Mouse (Mus musculus) CH12.LX (cell line): ENCODE data around the gene Utp14a. TPM values are rescaled to one million over a fixed set of nuclear protein-coding genes. Genes with fewer than 3 reads are reported as not detected.

ENCODE experiments used
- DNase-seq: peaks from one replicate; pipeline ENCODE4 v3.0.0-alpha.2; 2013; ENCODE audit errors: extremely low read depth
- H3K27ac ChIP-seq: 2 replicates; pipeline ENCODE4 v1.5.1; 2012; ENCODE audit warnings: low read depth, mild to moderate bottlenecking, control low read depth, moderate library complexity; ENCODE audit not compliant: insufficient read depth
- H3K27me3 ChIP-seq: replicated peaks from 2 replicates; pipeline ENCODE3; 2012; ENCODE audit warnings: inconsistent platforms
- H3K36me3 ChIP-seq, 2 experiments: replicated peaks in 1 of 2; 2 replicates each; pipeline versions ENCODE3 to v1.6.1; 2012; ENCODE audit warnings: inconsistent platforms in 1 of 2, low read length in 1 of 2, mild to moderate bottlenecking in 1 of 2, mixed read lengths in 1 of 2, moderate library complexity in 1 of 2; ENCODE audit not compliant: control insufficient read depth in 1 of 2, insufficient read depth in 1 of 2
- H3K4me1 ChIP-seq, 2 experiments: 2 replicates each; pipeline ENCODE4 v1.6.1; 2012; ENCODE audit warnings: inconsistent platforms in 1 of 2, moderate library complexity in 1 of 2; ENCODE audit not compliant: insufficient read depth in 2 of 2, control insufficient read depth in 1 of 2
- H3K4me2 ChIP-seq: 2 replicates; pipeline ENCODE4 v1.6.1; 2012; ENCODE audit warnings: low read depth, mild to moderate bottlenecking, control low read depth; ENCODE audit not compliant: poor library complexity, insufficient read depth, severe bottlenecking
- H3K4me3 ChIP-seq, 3 experiments: fragments of 150-350 bp in 1 of 3; sonication (generic) in 1 of 3; replicated peaks in 1 of 3; 2 replicates each; pipeline versions ENCODE3 to v1.5.1; 2011 to 2012; ENCODE audit warnings: low read depth in 2 of 3, low read length in 2 of 3, mild to moderate bottlenecking in 2 of 3, moderate library complexity in 2 of 3, control low read depth in 1 of 3, improper control_type of control experiment in 1 of 3, inconsistent platforms in 1 of 3, mixed read lengths in 1 of 3; ENCODE audit not compliant: poor library complexity in 1 of 3
- H3K79me2 ChIP-seq: replicated peaks from 2 replicates; pipeline ENCODE4 v1.6.1; 2012; ENCODE audit warnings: mild to moderate bottlenecking, moderate library complexity; ENCODE audit not compliant: control insufficient read depth, poor library complexity, insufficient read depth, severe bottlenecking; ENCODE audit errors: extremely low read depth
- H3K9ac ChIP-seq: 2 replicates; pipeline ENCODE4 v1.6.1; 2012; ENCODE audit warnings: low read depth, mild to moderate bottlenecking, control low read depth, moderate library complexity; ENCODE audit not compliant: insufficient read depth
- H3K9me3 ChIP-seq: replicated peaks from 2 replicates; pipeline ENCODE3; 2012; ENCODE audit warnings: low read length, inconsistent platforms, mixed read lengths
- CHD1 ChIP-seq: IDR thresholded peaks from 2 replicates; pipeline ENCODE4 v1.6.1; 2012; ENCODE audit warnings: low read depth, low read length, improper control_type of control experiment, inconsistent platforms
- CHD2 ChIP-seq: IDR thresholded peaks from 2 replicates; pipeline ENCODE4 v1.6.1; 2011; ENCODE audit warnings: low read length, improper control_type of control experiment
- CTCF ChIP-seq, 2 experiments: IDR thresholded peaks in 1 of 2; conservative IDR thresholded peaks in 1 of 2; 2 replicates each; pipeline ENCODE4 v1.5.1; 2011 to 2012; ENCODE audit warnings: low read depth in 2 of 2, low read length in 2 of 2, improper control_type of control experiment in 1 of 2, inconsistent platforms in 1 of 2, mild to moderate bottlenecking in 1 of 2, moderate library complexity in 1 of 2
- E2F4 ChIP-seq: IDR thresholded peaks from 2 replicates; pipeline ENCODE4 v1.6.1; 2011; ENCODE audit warnings: low read depth, low read length, improper control_type of control experiment; ENCODE audit not compliant: insufficient replicate concordance
- ELF1 ChIP-seq: IDR thresholded peaks from 2 replicates; pipeline ENCODE4 v1.6.1; 2014; ENCODE audit warnings: low read depth, mild to moderate bottlenecking, inconsistent platforms, low read length, improper control_type of control experiment
- EP300 ChIP-seq: IDR thresholded peaks from 2 replicates; pipeline ENCODE4 v1.6.1; 2011; ENCODE audit warnings: low read length, improper control_type of control experiment
- GABPA ChIP-seq: IDR thresholded peaks from 2 replicates; pipeline ENCODE4 v1.6.1; 2012; ENCODE audit warnings: low read depth, low read length, improper control_type of control experiment, inconsistent platforms; ENCODE audit not compliant: insufficient replicate concordance
- HCFC1 ChIP-seq: IDR thresholded peaks from 2 replicates; pipeline ENCODE4 v1.6.1; 2012; ENCODE audit warnings: low read depth, mild to moderate bottlenecking, inconsistent platforms, low read length, improper control_type of control experiment
- IRF4 ChIP-seq: IDR thresholded peaks from 2 replicates; pipeline ENCODE4 v1.6.1; 2014; ENCODE audit warnings: low read depth, mild to moderate bottlenecking, inconsistent platforms, low read length, improper control_type of control experiment
- JUN ChIP-seq: IDR thresholded peaks from 2 replicates; pipeline ENCODE4 v1.6.1; 2011; ENCODE audit warnings: low read depth, mild to moderate bottlenecking, low read length, improper control_type of control experiment, moderate library complexity; ENCODE audit not compliant: insufficient read depth
- JUND ChIP-seq: conservative IDR thresholded peaks from 2 replicates; pipeline ENCODE4 v1.6.1; 2011; ENCODE audit warnings: low read depth, low read length, improper control_type of control experiment
- KAT2A ChIP-seq: IDR thresholded peaks from 2 replicates; pipeline ENCODE4 v1.6.1; 2012; ENCODE audit warnings: low read length, improper control_type of control experiment, inconsistent platforms; ENCODE audit not compliant: insufficient replicate concordance
- MAFK ChIP-seq: IDR thresholded peaks from 2 replicates; pipeline ENCODE4 v1.6.1; 2011; ENCODE audit warnings: low read length, improper control_type of control experiment; ENCODE audit not compliant: insufficient replicate concordance
- MAX ChIP-seq: IDR thresholded peaks from 2 replicates; pipeline ENCODE4 v1.6.1; 2011; ENCODE audit warnings: low read length, improper control_type of control experiment
- MXI1 ChIP-seq: IDR thresholded peaks from 2 replicates; pipeline ENCODE4 v1.6.1; 2011; ENCODE audit warnings: mild to moderate bottlenecking, low read depth, low read length, improper control_type of control experiment
- MYC ChIP-seq: IDR thresholded peaks from 2 replicates; pipeline ENCODE4 v1.6.1; 2011; ENCODE audit warnings: low read depth, mild to moderate bottlenecking, improper control_type of control experiment, low read length
- NELFE ChIP-seq: IDR thresholded peaks from 2 replicates; pipeline ENCODE4 v1.6.1; 2011; ENCODE audit warnings: low read depth, low read length, improper control_type of control experiment
- NRF1 ChIP-seq: IDR thresholded peaks from 2 replicates; pipeline ENCODE4 v1.6.1; 2014; ENCODE audit warnings: low read depth, mild to moderate bottlenecking, inconsistent platforms, low read length, improper control_type of control experiment, moderate library complexity
- PAX5 ChIP-seq: IDR thresholded peaks from 2 replicates; pipeline ENCODE4 v1.6.1; 2012; ENCODE audit warnings: low read length, inconsistent platforms, mixed read lengths
- POLR2A ChIP-seq: IDR thresholded peaks from 2 replicates; pipeline ENCODE4 v1.6.1; 2011; ENCODE audit warnings: low read depth, mild to moderate bottlenecking, improper control_type of control experiment, low read length
- POLR2AphosphoS2 ChIP-seq: IDR thresholded peaks from 2 replicates; pipeline ENCODE4 v1.6.1; 2011; ENCODE audit warnings: low read depth, low read length, improper control_type of control experiment
- RAD21 ChIP-seq: IDR thresholded peaks from 2 replicates; pipeline ENCODE4 v1.6.1; 2011; ENCODE audit warnings: low read depth, mild to moderate bottlenecking, low read length, improper control_type of control experiment, moderate library complexity
- RCOR1 ChIP-seq: conservative IDR thresholded peaks from 2 replicates; pipeline ENCODE4 v1.6.1; 2012; ENCODE audit warnings: low read depth, mild to moderate bottlenecking, inconsistent platforms, low read length, improper control_type of control experiment
- SIN3A ChIP-seq: IDR thresholded peaks from 2 replicates; pipeline ENCODE4 v1.6.1; 2012; ENCODE audit warnings: low read length, improper control_type of control experiment, inconsistent platforms
- SMC3 ChIP-seq: IDR thresholded peaks from 2 replicates; pipeline ENCODE4 v1.6.1; 2011; ENCODE audit warnings: low read depth, low read length, improper control_type of control experiment
- USF2 ChIP-seq: conservative IDR thresholded peaks from 2 replicates; pipeline ENCODE4 v1.6.1; 2011; ENCODE audit warnings: low read depth, low read length, improper control_type of control experiment
- ZC3H11A ChIP-seq: IDR thresholded peaks from 2 replicates; pipeline ENCODE4 v1.6.1; 2012; ENCODE audit warnings: low read depth, mild to moderate bottlenecking, inconsistent platforms, low read length, improper control_type of control experiment
- ZKSCAN1 ChIP-seq: IDR thresholded peaks from 2 replicates; pipeline ENCODE4 v1.6.1; 2012; ENCODE audit warnings: low read depth, inconsistent platforms, low read length, improper control_type of control experiment, borderline replicate concordance
- ZMIZ1 ChIP-seq: IDR thresholded peaks from 2 replicates; pipeline ENCODE4 v1.6.1; 2012; ENCODE audit warnings: low read depth, mild to moderate bottlenecking, inconsistent platforms, low read length, improper control_type of control experiment
- ZNF384 ChIP-seq: IDR thresholded peaks from 2 replicates; pipeline ENCODE4 v1.6.1; 2012; ENCODE audit warnings: low read depth, low read length, improper control_type of control experiment, inconsistent platforms
- dilution Hi-C: fragments of 300-500 bp; cut with MboI; formaldehyde crosslinking; loops from 2 replicates; pipeline ENCODE4 v1.14.3; 2020; ENCODE audit warnings: low sequenced_read_pairs; ENCODE audit not compliant: extremely low pct_unique_long_range_greater_than_20kb, extremely low pct_ligation_motif_present
- in situ Hi-C: fragments of 300-500 bp; cut with MboI; formaldehyde crosslinking; loops from 3 replicates; pipeline ENCODE4 v1.14.3; 2019; ENCODE audit warnings: low sequenced_read_pairs, low pct_ligation_motif_present, low pct_unique_long_range_greater_than_20kb, mixed read lengths
- polyA plus RNA-seq: library from polyadenylated mRNA; unstranded; fragments of >175 nt; gene quantifications from 2 replicates; pipeline ENCODE4 v1.2.1, GENCODE M21; 2012; ENCODE audit warnings: low read depth; ENCODE audit not compliant: insufficient read length
- total RNA-seq, 2 experiments: library from RNA; depleted of rRNA; stranded (reverse); fragments of 300-350 nt in 1 of 2; fragments of >200 nt in 1 of 2; gene quantifications; 2 replicates each; pipeline ENCODE4 v1.2.3; 2012 to 2014

Utp14a gene
- total and polyA plus RNA-seq, 3 experiments: 29.3 to 48.7 (median 44.2) TPM

GRCm38 (mm10) chrX:48207761-48208487, 48.7 kb upstream of the Utp14a start:
- DNase-seq: no peak

GRCm38 (mm10) chrX:48208519-48209185, 48.0 kb upstream of the Utp14a start, which contains the start of gene Zdhhc9:
Zdhhc9 (minus strand) TSS chrX:48208878.
- Histone ChIP-seq H3K4me1 (peaks cover 0 to 20% of the 10 kb centered on the region in 2 experiments; a peak in 2 of 4 replicates), H3K4me2 (peak within 1 kb of the TSS; percentile 70), H3K9me3 (no peaks in the 10 kb centered on the region), H3K9ac (peak within 1 kb of the TSS; percentile 66), H3K27me3 (no peaks in the 10 kb centered on the region), H3K27ac (peak within 1 kb of the TSS; percentile 69), H3K79me2 (peaks cover 6% of the 10 kb centered on the region; the same call in 1 of the 2 replicates), H3K4me3 (peak within 1 kb of the TSS; percentile 54 to 79 (median 67)), H3K36me3 (peaks cover 0 to 5% of the 10 kb centered on the region in 2 experiments)
- in situ Hi-C loops (no loop called here), dilution Hi-C loops (no loop called here)
- peak; percentile 86 for DNase-seq
- TF ChIP-seq NRF1 (no peak), PAX5 (no peak), E2F4 (no peak), GABPA (no peak), RAD21 (no peak), KAT2A (0 out of 2 replicates have a peak, but pooled peaks have one; percentile 23), SIN3A (peak; percentile 88), HCFC1 (peak; percentile 10; the same call in 1 of the 2 replicates), MAFK (no peak), ZC3H11A (no peak), ELF1 (no peak), MYC (no peak), JUN (no peak), EP300 (no peak), CHD1 (no peak), SMC3 (no peak), NELFE (peak; percentile 33; the same call in 1 of the 2 replicates), JUND (no peak), RCOR1 (no peak), ZMIZ1 (no peak), MXI1 (peak; percentile 64), ZKSCAN1 (no peak), MAX (no peak), ZNF384 (no peak), POLR2A (peak; percentile 48; the same call in 1 of the 2 replicates), CHD2 (peak; percentile 72), IRF4 (no peak), CTCF (conservative IDR thresholded peaks at IDR 0.05 in 1 of 2, IDR thresholded peaks at IDR 0.05 in 1 of 2; ENCODE audit: low read depth in 2 of 2, low read length in 2 of 2) (no peak), USF2 (no peak), POLR2AphosphoS2 (no peak)

More at GRCm38 (mm10) chrX:48207761-48208487, 48.7 kb upstream of the Utp14a start:
- H3K79me2 ChIP-seq: peaks cover 6% of the 10 kb centered on the region; the same call in 1 of the 2 replicates
- peaks cover 0 to 20% of the 10 kb centered on the region in 2 experiments; a peak in 2 of 4 replicates for H3K4me1 ChIP-seq
- peak overlapping the region; percentile 56 for H3K9ac ChIP-seq
- H3K4me2 ChIP-seq: peak overlapping the region; percentile 70
- TF ChIP-seq NELFE: no peak
- peak; percentile 23; the same call in 1 of the 2 replicates for TF ChIP-seq MXI1
- TF ChIP-seq ELF1: no peak
- dilution Hi-C loops (no loop called here), in situ Hi-C loops (no loop called here)
- H3K27ac ChIP-seq: no peak overlapping the region
- H3K9me3 ChIP-seq: no peaks in the 10 kb centered on the region
- peak overlapping the region; percentile 54 to 79 (median 67) for H3K4me3 ChIP-seq
- peaks cover 0 to 7% of the 10 kb centered on the region in 2 experiments for H3K36me3 ChIP-seq
- no peaks in the 10 kb centered on the region for H3K27me3 ChIP-seq
